Mouse (Mus musculus): ENCODE data around the gene Ifna5.
"Not testable (repeated sequence)": the region's sequence is repeated elsewhere in the genome, so short reads cannot be mapped to it uniquely, and the experiment has no call there.

Ifna5 gene

GRCm38 (mm10) chr4:88835225-88835624 lies at the start of gene Ifna5:
Gene Ifna5 (plus strand): TSS chr4:88835525.
- DNase-seq: not testable (repeated sequence)

GRCm38 (mm10) chr4:88788402-88788801 lies 46.9 kb upstream of the Ifna5 start, which contains the start of gene Gm13277:
Gene Gm13277 (plus strand): TSS chr4:88788632.
- peak; percentile 47 for DNase-seq

- DNase-seq: not testable (repeated sequence)
These were observed 44.1 kb upstream of the Ifna5 start, which contains the start of gene Gm13278 for GRCm38 (mm10) chr4:88791250-88791649. Gene Gm13278 (plus strand): TSS chr4:88791550.

- DNase-seq: peak; percentile 22
These were observed 41.2 kb upstream of the Ifna5 start, which contains the start of gene Gm13275 for GRCm38 (mm10) chr4:88793936-88794675. Gene Gm13275 (plus strand): TSS chr4:88794487.

- not testable (repeated sequence) for DNase-seq
These were observed 38.2 kb upstream of the Ifna5 start, which contains the start of gene Gm13279 for GRCm38 (mm10) chr4:88797097-88797496. Gene Gm13279 (plus strand): TSS chr4:88797397.

- DNase-seq: not testable (repeated sequence)
These were observed 36.0 kb upstream of the Ifna5 start, which contains the start of gene Gm13285 for GRCm38 (mm10) chr4:88799365-88799764. Gene Gm13285 (plus strand): TSS chr4:88799665.

GRCm38 (mm10) chr4:88802954-88803353 lies 32.4 kb upstream of the Ifna5 start, which contains the start of gene Gm13287:
Gene Gm13287 (plus strand): TSS chr4:88803254.
- not testable (repeated sequence) for DNase-seq

- DNase-seq: not testable (repeated sequence)
These were observed 30.1 kb upstream of the Ifna5 start, which contains the start of gene Gm13288 for GRCm38 (mm10) chr4:88805231-88805630. Gene Gm13288 (plus strand): TSS chr4:88805531.

GRCm38 (mm10) chr4:88805761-88806160 lies 29.6 kb upstream of the Ifna5 start:
- DNase-seq: not testable (repeated sequence)

- no peak for DNase-seq
These were observed 19.4 kb upstream of the Ifna5 start, which contains the start of gene Ifna7 for GRCm38 (mm10) chr4:88815928-88816327. Gene Ifna7 (plus strand): TSS chr4:88816228.

GRCm38 (mm10) chr4:88819659-88820058 lies 15.7 kb upstream of the Ifna5 start, which contains the start of gene Ifna11:
Gene Ifna11 (plus strand): TSS chr4:88819959.
- no peak for DNase-seq

GRCm38 (mm10) chr4:88822995-88823394 lies 12.3 kb upstream of the Ifna5 start:
- DNase-seq: peak; percentile 21

- not testable (repeated sequence) for DNase-seq
These were observed 8.2 kb upstream of the Ifna5 start, which contains the start of gene Ifna6 for GRCm38 (mm10) chr4:88827116-88827515. Gene Ifna6 (plus strand): TSS chr4:88827416.

GRCm38 (mm10) chr4:88830523-88830922 lies 4.8 kb upstream of the Ifna5 start:
- peak; percentile 53 for DNase-seq

GRCm38 (mm10) chr4:88838828-88839227 lies 3.5 kb downstream of the Ifna5 start:
- peak; percentile 12 for DNase-seq

- no peak for DNase-seq
These were observed 4.7 kb downstream of the Ifna5 start for GRCm38 (mm10) chr4:88840058-88840457.

- DNase-seq: no peak
These were observed 6.2 kb downstream of the Ifna5 start, which contains the start of gene Ifna4 for GRCm38 (mm10) chr4:88841438-88841911. Gene Ifna4 (plus strand): TSS chr4:88841861.

- no peak for DNase-seq
These were observed 10.0 kb downstream of the Ifna5 start for GRCm38 (mm10) chr4:88845334-88845733.

- no peak for DNase-seq
These were observed 14.4 kb downstream of the Ifna5 start, which contains the start of gene Ifna1 for GRCm38 (mm10) chr4:88849698-88850097. Gene Ifna1 (plus strand): TSS chr4:88850087.

GRCm38 (mm10) chr4:88851026-88851763 lies 15.9 kb downstream of the Ifna5 start:
- no peak for DNase-seq

- no peak for DNase-seq
These were observed 23.9 kb downstream of the Ifna5 start for GRCm38 (mm10) chr4:88859214-88859613.

- DNase-seq: no peak
These were observed 28.0 kb downstream of the Ifna5 start for GRCm38 (mm10) chr4:88863309-88863708.

- DNase-seq: no peak
These were observed 29.3 kb downstream of the Ifna5 start for GRCm38 (mm10) chr4:88864599-88864998.
